ENCODE assay signal across 14 mouse cellular contexts in the genomic region with DNA sequence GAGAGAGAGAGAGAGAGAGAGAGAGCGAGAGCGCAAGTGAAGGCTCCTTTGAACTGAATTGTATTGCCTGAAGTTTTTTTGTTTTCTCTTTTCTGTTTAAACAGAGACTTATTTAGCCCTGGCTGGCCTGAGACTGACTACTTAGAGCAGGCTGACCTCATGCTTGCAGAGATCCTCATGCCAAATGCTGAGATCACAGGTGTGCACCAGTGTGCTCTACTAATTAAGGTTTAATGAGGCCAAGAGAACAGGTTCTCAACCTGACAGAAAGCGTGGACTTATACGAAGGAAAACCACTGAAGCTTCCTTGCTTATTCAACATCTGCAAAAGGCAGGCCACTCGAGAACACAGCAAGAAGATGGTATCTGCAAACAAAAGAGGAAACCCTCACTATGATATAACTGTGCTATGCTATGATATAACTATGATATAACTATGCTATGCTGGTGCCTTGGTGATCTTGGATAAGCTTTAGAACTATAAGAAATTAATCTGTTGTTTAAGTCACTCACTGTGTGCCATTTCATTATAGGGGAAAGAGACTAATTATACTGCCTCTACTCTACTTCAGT. TPM values are rescaled to one million over a fixed set of nuclear protein-coding genes. Genes with fewer than 3 reads are reported as not detected.
A peak's percentile ranks its signal among the peaks of the same experiment; 100 is the strongest.
DNase-seq lines count a peak whose midpoint lies in the region; ATAC-seq and TF ChIP-seq lines count a peak whose summit lies in the region.
"Had no signal": no experiment of that assay in that cellular context is flagged by ENCODE, and none has a peak within 500 bp of the region (broad histone marks: within the 10 kb centered on the region; RNA-seq: fewer than 3 reads in every experiment).

No protein-coding gene starts in this region.

- ATAC-seq in heart, embryonic 15.5 days (replicated peaks; ENCODE audit: insufficient number of reproducible peaks, insufficient read depth, low FRiP score, low read depth) = no peak

- no peak for TF ChIP-seq CTCF in thymus, adult 2 months (IDR thresholded peaks at IDR 0.05; ENCODE audit: borderline replicate concordance, control insufficient read depth, extremely low read depth, insufficient read depth, low read length, poor library complexity)

- H3K9me3 ChIP-seq in heart, embryonic 15.5 days (replicated peaks) = no peaks in the 10 kb centered on the region
- H3K9me3 ChIP-seq: neural tube, embryonic 15.5 days had no signal

- 85% methylated on average over 5 of the region's 5 CpGs for WGBS in heart, embryonic 15.5 days
- WGBS in thymus, adult 2 months = 22% methylated on average over 5 of the region's 5 CpGs

- no peak overlapping the region for H3K4me3 ChIP-seq in heart, embryonic 15.5 days
- no peak overlapping the region for H3K4me3 ChIP-seq in thymus, adult 2 months (ENCODE audit: control insufficient read depth, insufficient read depth, low read length)
- H3K4me3 ChIP-seq: neural tube, embryonic 15.5 days had no signal

- peaks cover 19% of the 10 kb centered on the region for H3K4me1 ChIP-seq in heart, embryonic 15.5 days (replicated peaks)
- peaks cover 6% of the 10 kb centered on the region for H3K4me1 ChIP-seq in thymus, adult 2 months (replicated peaks; ENCODE audit: control insufficient read depth, insufficient read depth, low read length)

- TF ChIP-seq POLR2A in thymus, adult 2 months (IDR thresholded peaks at IDR 0.05; ENCODE audit: control insufficient read depth, extremely low read depth, insufficient read depth, low read length, poor library complexity) = no peak

- DNase-seq in heart, adult 18-20 months = no peak
- peak; percentile 12 for DNase-seq in thymus, postnatal 0 days (ENCODE audit: low spot score)
- DNase-seq in thymus, adult 2 months = no peak
- peak; percentile 33 to 41 for DNase-seq in cerebellum, postnatal 10 days
- DNase-seq in frontal cortex, postnatal 36 days (ENCODE audit: low spot score in 2 of 2) = no peak
- DNase-seq in left cerebral cortex, postnatal 14 days (ENCODE audit: low spot score in 2 of 2) = no peak
- no peak for DNase-seq in thymus, postnatal 25 days
- DNase-seq: adrenal gland, postnatal 25 days; gastrocnemius, postnatal 25 days; heart, postnatal 10 days; kidney, adult 8-10 months; layer of hippocampus, adult 9-11 months had no signal

- H3K36me3 ChIP-seq in heart, embryonic 15.5 days = 0 out of 2 replicates have a peak, but pooled peaks cover 4% of the 10 kb centered on the region
- no peaks in the 10 kb centered on the region for H3K36me3 ChIP-seq in thymus, adult 2 months (ENCODE audit: control insufficient read depth, insufficient read depth, low read length)
- H3K36me3 ChIP-seq: neural tube, embryonic 15.5 days had no signal

- peak overlapping the region; percentile 31; the same call in 1 of the 2 replicates for H3K27ac ChIP-seq in heart, embryonic 15.5 days
- no peak overlapping the region for H3K27ac ChIP-seq in thymus, adult 2 months (ENCODE audit: control insufficient read depth, insufficient read depth, low read length)
- H3K27ac ChIP-seq: neural tube, embryonic 15.5 days had no signal

- H3K9ac ChIP-seq in heart, embryonic 15.5 days = no peak overlapping the region
- H3K9ac ChIP-seq: neural tube, embryonic 15.5 days had no signal

- intact Hi-C loops in left cerebral cortex, postnatal 14 days (cut with DNase I) = no loop called here

- no peak overlapping the region for H3K4me2 ChIP-seq in heart, embryonic 15.5 days
- H3K4me2 ChIP-seq: neural tube, embryonic 15.5 days had no signal

- no peaks in the 10 kb centered on the region for H3K27me3 ChIP-seq in heart, embryonic 15.5 days
- no peaks in the 10 kb centered on the region for H3K27me3 ChIP-seq in thymus, adult 2 months (ENCODE audit: control insufficient read depth, insufficient read depth, low read length)
- H3K27me3 ChIP-seq: neural tube, embryonic 15.5 days had no signal

RNA-seq across cellular contexts. Expression of gene Lnpep, which starts 16.3 kb away (rescaled TPM):
- 11.0 and 12.3 TPM in 2 replicates for polyA plus RNA-seq in heart, embryonic 15.5 days (2015; fragmentation: Nextera tagmentation; extraction: Ambion mirVana)
- 100 to 1,000 TPM; 154 to 167 TPM for total RNA-seq in heart, adult 18-20 months (2021)
- 11.6 and 17.9 TPM in 2 replicates for polyA plus RNA-seq in thymus, postnatal 0 days (2015; fragmentation: Nextera tagmentation; extraction: Ambion mirVana)
- polyA plus RNA-seq in thymus, adult 2 months (2012; rRNA removed) = 18.9 and 19.4 TPM in 2 replicates
- 10 to 100 TPM; 71.8 to 88.7 TPM for total RNA-seq in left cerebral cortex, postnatal 14 days (2021)

Comparison
In these comparisons a context has a peak if more than half of its experiments do, and no peak if none do; other contexts are left out.
1. DNase-seq: peak in thymus, postnatal 0 days (single experiment) and cerebellum, postnatal 10 days (2 of 2); none in heart, adult 18-20 months (0 of 2), thymus, adult 2 months (single experiment), frontal cortex, postnatal 36 days (0 of 2), left cerebral cortex, postnatal 14 days (0 of 2) and thymus, postnatal 25 days (single experiment).